Mouse (Mus musculus) stomach, embryonic 16.5 days (tissue): ENCODE results near the gene Mtx1. TPM values are rescaled to one million over a fixed set of nuclear protein-coding genes. Genes with fewer than 3 reads are reported as not detected.

ENCODE experiments used
- ATAC-seq: fragments of 200-750 bp; cut with Nextera tagmentation; 2 replicates; pipeline ENCODE4 v1.8.0; 2017; ENCODE audit warnings: moderate number of reproducible peaks, moderate TSS enrichment; ENCODE audit not compliant: insufficient read depth, low FRiP score
- H3K27ac ChIP-seq: fragments of 300-500 bp; sonication (generic); 2 replicates; pipeline ENCODE4 v1.5.1; 2014; ENCODE audit warnings: low read length
- H3K27me3 ChIP-seq: fragments of 300-500 bp; sonication (generic); 2 replicates; pipeline ENCODE4 v1.6.1; 2014; ENCODE audit warnings: low read length, control low read depth, mixed read lengths; ENCODE audit not compliant: control insufficient read depth, insufficient read depth
- H3K36me3 ChIP-seq: fragments of 300-500 bp; sonication (generic); 2 replicates; pipeline ENCODE4 v1.6.1; 2014; ENCODE audit warnings: low read length; ENCODE audit not compliant: control insufficient read depth, insufficient read depth
- H3K4me1 ChIP-seq: fragments of 300-500 bp; sonication (generic); 2 replicates; pipeline ENCODE4 v1.6.1; 2014; ENCODE audit warnings: low read length, control low read depth, mixed read lengths; ENCODE audit not compliant: control insufficient read depth, insufficient read depth
- H3K4me2 ChIP-seq: fragments of 300-500 bp; sonication (generic); 2 replicates; pipeline ENCODE4 v1.6.1; 2014; ENCODE audit warnings: low read depth, low read length, mixed read lengths
- H3K4me3 ChIP-seq: fragments of 300-500 bp; sonication (generic); replicated peaks from 2 replicates; pipeline ENCODE4 v1.5.1; 2014; ENCODE audit warnings: mild to moderate bottlenecking, low read length
- H3K9ac ChIP-seq: fragments of 300-500 bp; sonication (generic); 2 replicates; pipeline ENCODE4 v1.6.1; 2014; ENCODE audit warnings: low read length
- H3K9me3 ChIP-seq: fragments of 300-500 bp; sonication (generic); replicated peaks from 2 replicates; pipeline ENCODE4 v1.6.1; 2016; ENCODE audit warnings: low read length, control low read depth; ENCODE audit not compliant: control insufficient read depth
- WGBS: fragments of 180-500 bp; shearing (Covaris S2); extraction: QIAGEN DNeasy Blood & Tissue Kit; methylation state at CpG from one replicate; pipeline ENCODE4 v1.1.7; 2014; 5-methylcytosine and 5-hydroxymethylcytosine counted together
- polyA plus RNA-seq: library from polyadenylated mRNA; unstranded; fragments of >200 nt; fragmentation: Nextera tagmentation; extraction: Ambion mirVana; gene quantifications from 2 replicates; pipeline ENCODE4 v1.2.1, GENCODE M21; 2015

Gene Mtx1
- polyA plus RNA-seq, 1 experiment from 2014 or later: 177 TPM

GRCm38 (mm10) chr3:89244982-89245687 lies 18.2 kb upstream of the Mtx1 start:
- ATAC-seq: 0 out of 2 replicates have a peak, but pooled peaks have one; percentile 35
- WGBS: 1% methylated on average over 14 of the region's 26 CpGs

DNA sequence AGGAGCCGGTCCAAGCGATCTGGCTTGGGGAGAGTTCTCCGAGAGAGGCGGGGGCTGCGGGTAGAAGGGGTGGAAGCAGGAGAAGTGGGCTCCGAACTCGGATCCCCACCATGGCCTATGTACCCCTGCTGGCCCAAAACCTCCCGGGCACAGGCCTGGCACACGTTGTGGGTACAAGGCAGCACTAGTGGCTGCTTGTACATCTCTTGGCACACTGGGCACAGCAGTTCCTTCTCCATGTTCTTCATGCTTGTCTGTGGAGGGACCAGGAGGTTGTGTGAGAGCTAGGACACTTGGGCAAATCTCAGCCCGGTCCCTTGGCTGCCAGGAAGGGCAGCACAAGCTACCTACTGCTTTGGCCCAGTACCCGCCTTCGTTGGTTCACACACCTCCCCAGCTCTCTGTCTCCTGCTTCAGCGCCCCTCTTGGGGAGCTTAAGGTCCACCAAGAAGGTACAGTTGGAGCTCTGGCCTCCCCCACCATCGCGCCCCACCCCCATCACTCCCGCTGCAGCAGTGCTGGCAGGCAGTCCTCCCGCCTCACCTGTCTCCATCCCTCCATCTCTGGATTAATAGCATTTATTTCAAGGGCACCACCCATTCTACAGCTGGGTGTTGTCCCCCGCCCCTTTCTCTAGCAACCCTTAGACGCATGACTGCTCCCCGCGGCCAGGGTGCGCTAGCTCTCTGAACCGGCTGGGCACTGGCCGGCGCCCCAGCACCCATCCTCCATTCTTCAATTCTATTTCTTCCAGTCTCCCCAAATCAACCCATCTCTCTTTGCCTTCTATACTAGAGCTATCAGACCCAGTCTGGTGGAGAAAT lies 17.5 kb upstream of the Mtx1 start:
- peaks cover 3% of the 10 kb centered on the region; the same call in 1 of the 2 replicates for H3K36me3 ChIP-seq
- no peak overlapping the region for H3K27ac ChIP-seq
- H3K27me3 ChIP-seq: no peaks in the 10 kb centered on the region
- H3K9ac ChIP-seq: peak overlapping the region; percentile 59
- peaks cover 12% of the 10 kb centered on the region for H3K4me1 ChIP-seq
- H3K4me3 ChIP-seq: peak overlapping the region; percentile 76
- WGBS: 19% methylated on average over 25 of the region's 25 CpGs
- H3K4me2 ChIP-seq: peak overlapping the region; percentile 75
- no peaks in the 10 kb centered on the region for H3K9me3 ChIP-seq
- peak; percentile 18; the same call in 1 of the 2 replicates for ATAC-seq

More at GRCm38 (mm10) chr3:89244982-89245687, 18.2 kb upstream of the Mtx1 start:
- no peaks in the 10 kb centered on the region for H3K9me3 ChIP-seq
- H3K27me3 ChIP-seq: no peaks in the 10 kb centered on the region
- H3K4me3 ChIP-seq: peak overlapping the region; percentile 76
- H3K27ac ChIP-seq: peak overlapping the region; percentile 50; the same call in 1 of the 2 replicates
- H3K36me3 ChIP-seq: peaks cover 3% of the 10 kb centered on the region; the same call in 1 of the 2 replicates
- peak overlapping the region; percentile 75 for H3K4me2 ChIP-seq
- H3K9ac ChIP-seq: peak overlapping the region; percentile 59
- H3K4me1 ChIP-seq: peaks cover 14% of the 10 kb centered on the region

GRCm38 (mm10) chr3:89243609-89244008 lies 16.7 kb upstream of the Mtx1 start:
- H3K4me1 ChIP-seq: peaks cover 12% of the 10 kb centered on the region
- H3K9ac ChIP-seq: no peak overlapping the region
- no peaks in the 10 kb centered on the region for H3K9me3 ChIP-seq
- H3K36me3 ChIP-seq: no peaks in the 10 kb centered on the region
- H3K4me2 ChIP-seq: peak overlapping the region; percentile 75; the same call in 1 of the 2 replicates
- no peak overlapping the region for H3K27ac ChIP-seq
- H3K4me3 ChIP-seq: no peak overlapping the region
- peak; percentile 51; the same call in 1 of the 2 replicates for ATAC-seq
- WGBS: 20% methylated on average over 14 of the region's 14 CpGs
- H3K27me3 ChIP-seq: no peaks in the 10 kb centered on the region

- WGBS: 68% methylated on average over 9 of the region's 9 CpGs
Observed at GRCm38 (mm10) chr3:89242331-89242895, 15.5 kb upstream of the Mtx1 start.

DNA sequence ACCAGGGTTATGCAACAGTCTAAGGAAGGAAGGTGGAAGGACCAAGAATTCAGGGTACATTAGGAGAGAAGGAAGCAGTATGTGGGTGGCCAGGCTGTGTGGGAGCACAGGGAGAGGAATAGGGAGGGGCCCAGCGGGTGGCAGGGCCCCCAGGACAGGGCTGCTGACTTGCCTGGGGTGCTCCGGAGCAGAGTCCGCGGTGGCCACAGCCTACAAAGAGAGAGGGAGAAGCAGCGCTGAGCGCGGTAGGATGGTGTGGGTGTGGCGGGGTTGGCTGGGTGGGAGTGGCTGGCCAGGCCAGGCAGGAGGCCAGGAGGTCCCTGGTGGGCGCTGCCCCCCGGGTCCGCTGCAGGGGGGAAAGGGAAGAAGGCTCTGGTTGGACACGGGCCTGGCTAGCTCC lies 11.6 kb upstream of the Mtx1 start:
- ATAC-seq: peak; percentile 8; the same call in 1 of the 2 replicates
- Histone ChIP-seq H3K36me3 (no peaks in the 10 kb centered on the region), H3K27ac (no peak overlapping the region), H3K9me3 (no peaks in the 10 kb centered on the region), H3K4me1 (peaks cover 10% of the 10 kb centered on the region), H3K4me2 (peak overlapping the region; percentile 22; the same call in 1 of the 2 replicates), H3K9ac (no peak overlapping the region), H3K27me3 (no peaks in the 10 kb centered on the region), H3K4me3 (no peak overlapping the region)
- WGBS: 51% methylated on average over 12 of the region's 12 CpGs

More at GRCm38 (mm10) chr3:89242331-89242895, 15.5 kb upstream of the Mtx1 start:
- Histone ChIP-seq H3K36me3 (no peaks in the 10 kb centered on the region), H3K4me2 (no peak overlapping the region), H3K27ac (no peak overlapping the region), H3K9ac (no peak overlapping the region), H3K9me3 (no peaks in the 10 kb centered on the region), H3K4me3 (no peak overlapping the region), H3K27me3 (no peaks in the 10 kb centered on the region), H3K4me1 (peaks cover 11% of the 10 kb centered on the region)
- no peak for ATAC-seq

DNA sequence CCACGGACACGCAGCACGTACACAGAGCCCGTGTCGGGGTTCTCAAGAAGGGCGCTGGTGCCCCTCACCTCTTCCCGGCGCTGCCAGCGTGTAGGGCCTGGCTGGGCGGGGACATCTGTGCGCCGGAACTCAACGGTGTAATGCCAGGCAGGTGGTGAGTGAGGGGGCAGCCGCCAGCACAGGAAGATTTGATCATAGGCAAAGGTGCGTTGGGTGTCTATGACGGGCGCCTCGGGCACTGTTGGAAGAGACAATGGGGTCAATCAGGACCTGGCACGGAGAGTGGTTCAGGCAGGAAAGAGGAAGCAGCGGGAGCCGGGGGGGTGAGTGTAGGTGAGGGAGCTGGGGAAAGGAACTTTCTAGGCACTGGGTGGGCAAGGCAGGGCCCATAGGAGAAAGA lies 10.8 kb upstream of the Mtx1 start:
- peak overlapping the region; percentile 22; the same call in 1 of the 2 replicates for H3K4me2 ChIP-seq
- H3K27me3 ChIP-seq: no peaks in the 10 kb centered on the region
- H3K4me3 ChIP-seq: no peak overlapping the region
- peak overlapping the region; percentile 18; the same call in 1 of the 2 replicates for H3K9ac ChIP-seq
- H3K9me3 ChIP-seq: no peaks in the 10 kb centered on the region
- H3K27ac ChIP-seq: no peak overlapping the region
- WGBS: 88% methylated on average over 21 of the region's 21 CpGs
- no peak for ATAC-seq
- no peaks in the 10 kb centered on the region for H3K36me3 ChIP-seq
- H3K4me1 ChIP-seq: peaks cover 14% of the 10 kb centered on the region

DNA sequence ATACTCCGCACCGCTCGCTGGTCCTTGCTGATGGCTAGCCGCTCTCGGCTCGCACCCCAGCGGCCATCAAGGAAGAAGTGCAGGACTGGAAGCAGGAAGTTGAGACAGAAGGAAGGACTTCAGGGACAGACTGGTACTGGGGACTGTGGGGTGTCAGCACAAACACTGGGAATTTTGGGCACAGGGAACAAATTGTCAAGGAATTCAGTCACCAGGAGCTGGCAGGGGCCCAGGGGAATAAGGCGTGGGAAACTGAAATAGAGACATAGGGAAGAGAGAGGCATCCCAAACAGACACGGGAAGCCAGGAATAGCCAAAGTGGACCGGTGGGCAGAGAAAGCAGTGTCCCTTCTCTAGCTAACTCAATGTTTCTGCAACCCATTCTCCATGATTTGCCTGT lies 9.6 kb upstream of the Mtx1 start:
- Histone ChIP-seq H3K9me3 (no peaks in the 10 kb centered on the region), H3K36me3 (no peaks in the 10 kb centered on the region), H3K4me3 (no peak overlapping the region), H3K4me1 (peaks cover 14% of the 10 kb centered on the region), H3K27ac (no peak overlapping the region), H3K4me2 (no peak overlapping the region), H3K9ac (no peak overlapping the region), H3K27me3 (no peaks in the 10 kb centered on the region)
- ATAC-seq: no peak
- WGBS: 85% methylated on average over 10 of the region's 10 CpGs

DNA sequence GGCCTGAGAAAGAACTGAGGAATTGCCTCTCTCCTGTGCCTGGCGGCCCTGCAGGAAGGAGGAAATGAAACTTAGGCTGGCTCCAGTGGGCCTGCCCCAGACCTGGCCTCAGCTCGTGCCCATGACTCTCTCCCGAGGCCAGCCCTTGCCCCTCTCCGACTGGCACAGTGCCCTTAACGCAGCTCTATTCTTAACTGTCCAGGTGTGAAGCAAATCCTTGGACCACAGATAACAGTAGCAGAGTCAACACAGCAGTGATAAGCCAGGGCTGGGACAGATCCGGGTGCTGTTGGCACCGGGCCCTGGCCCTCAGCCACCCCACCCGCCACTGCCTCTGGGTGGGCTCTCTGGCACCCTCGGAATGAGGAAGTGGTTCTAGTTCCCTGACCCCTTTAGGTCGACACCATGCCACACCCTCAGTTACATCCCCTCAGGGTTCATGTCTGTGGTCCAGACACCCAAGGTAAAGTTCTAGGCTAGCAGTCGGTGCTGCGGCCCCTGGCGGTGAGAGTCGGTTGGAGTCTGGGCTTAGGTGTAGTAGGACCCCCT lies 6.7 kb upstream of the Mtx1 start:
- H3K36me3 ChIP-seq: no peaks in the 10 kb centered on the region
- H3K27ac ChIP-seq: peak overlapping the region; percentile 77
- WGBS: 48% methylated on average over 14 of the region's 14 CpGs
- no peak overlapping the region for H3K4me3 ChIP-seq
- ATAC-seq: peak; percentile 83
- peak overlapping the region; percentile 56; the same call in 1 of the 2 replicates for H3K9ac ChIP-seq
- H3K4me2 ChIP-seq: peak overlapping the region; percentile 35
- no peaks in the 10 kb centered on the region for H3K27me3 ChIP-seq
- H3K4me1 ChIP-seq: peaks cover 17% of the 10 kb centered on the region
- H3K9me3 ChIP-seq: no peaks in the 10 kb centered on the region
